Mouse (Mus musculus): Measurements from ENCODE around the gene Platr25.
A peak's percentile ranks its signal among the peaks of the same experiment; 100 is the strongest.
"Not testable (repeated sequence)": the region's sequence is repeated elsewhere in the genome, so short reads cannot be mapped to it uniquely, and the experiment has no call there.

Gene Platr25

GRCm38 (mm10) chr13:62760432-62761415 lies at the start of gene Platr25:
Gene Platr25, minus strand, starts transcription at chr13:62760709.
- peak; percentile 65 to 74 for DNase-seq

- not testable (repeated sequence) for DNase-seq
Observed at GRCm38 (mm10) chr13:62807981-62808380, 47.5 kb upstream of the Platr25 start.

DNA sequence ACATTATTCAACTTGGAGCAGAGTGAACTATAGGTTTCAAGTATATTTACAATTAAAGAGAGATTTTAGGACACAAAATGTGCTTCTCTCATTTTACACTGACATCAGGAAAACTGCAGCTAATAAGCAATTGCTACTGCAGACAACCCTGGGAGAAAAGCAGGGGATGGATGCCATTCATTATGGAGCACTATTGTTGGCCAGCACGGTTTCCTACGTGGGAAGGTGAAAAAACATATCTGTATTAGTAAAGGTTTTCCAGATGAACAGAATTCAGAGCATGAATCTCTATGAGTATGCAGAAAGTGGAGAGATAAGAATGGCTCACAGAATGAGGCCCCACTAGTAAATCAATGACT lies 25.6 kb upstream of the Platr25 start:
- not testable (repeated sequence) for DNase-seq

GRCm38 (mm10) chr13:62785199-62786134 lies 25.0 kb upstream of the Platr25 start, which contains the start of gene Gm5141:
Gene Gm5141, minus strand, starts transcription at chr13:62785808.
- DNase-seq: peak; percentile 43 to 68

GRCm38 (mm10) chr13:62763806-62764205 lies 3.3 kb upstream of the Platr25 start:
- peak; percentile 24 to 63 for DNase-seq

DNA sequence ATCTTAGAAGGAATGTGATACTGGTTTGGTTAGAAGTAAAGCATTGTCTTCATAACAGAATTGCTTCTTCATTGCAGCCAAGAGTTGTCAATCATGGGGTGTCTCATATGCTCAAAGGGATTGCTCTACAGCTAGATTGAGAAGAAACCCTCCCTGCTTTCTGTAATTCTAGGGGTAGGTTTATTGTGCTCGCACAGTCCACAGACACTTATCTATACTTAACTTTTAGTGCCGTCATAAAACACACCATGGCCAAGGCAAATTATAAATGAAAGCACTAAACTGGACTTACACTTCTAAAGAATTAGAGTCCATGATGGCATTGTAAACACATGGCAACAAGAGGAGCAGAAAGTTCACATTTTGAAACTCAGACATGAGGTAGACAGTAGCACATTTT lies 27.2 kb downstream of the Platr25 start:
- no peak for DNase-seq

GRCm38 (mm10) chr13:62712611-62713010 lies 47.9 kb downstream of the Platr25 start:
- not testable (repeated sequence) for DNase-seq

DNA sequence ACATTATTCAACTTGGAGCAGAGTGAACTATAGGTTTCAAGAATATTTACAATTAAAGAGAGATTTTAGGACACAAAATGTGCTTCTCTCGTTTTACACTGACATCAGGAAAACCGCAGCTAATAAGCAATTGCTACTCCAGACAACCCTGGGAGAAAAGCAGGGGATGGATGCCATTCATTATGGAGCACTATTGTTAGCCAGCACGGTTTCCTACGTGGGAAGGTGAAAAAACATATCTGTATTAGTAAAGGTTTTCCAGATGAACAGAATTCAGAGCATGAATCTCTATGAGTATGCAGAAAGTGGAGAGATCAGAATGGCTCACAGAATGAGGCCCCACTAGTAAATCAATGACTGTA lies 75.2 kb downstream of the Platr25 start:
- not testable (repeated sequence) for DNase-seq

DNA sequence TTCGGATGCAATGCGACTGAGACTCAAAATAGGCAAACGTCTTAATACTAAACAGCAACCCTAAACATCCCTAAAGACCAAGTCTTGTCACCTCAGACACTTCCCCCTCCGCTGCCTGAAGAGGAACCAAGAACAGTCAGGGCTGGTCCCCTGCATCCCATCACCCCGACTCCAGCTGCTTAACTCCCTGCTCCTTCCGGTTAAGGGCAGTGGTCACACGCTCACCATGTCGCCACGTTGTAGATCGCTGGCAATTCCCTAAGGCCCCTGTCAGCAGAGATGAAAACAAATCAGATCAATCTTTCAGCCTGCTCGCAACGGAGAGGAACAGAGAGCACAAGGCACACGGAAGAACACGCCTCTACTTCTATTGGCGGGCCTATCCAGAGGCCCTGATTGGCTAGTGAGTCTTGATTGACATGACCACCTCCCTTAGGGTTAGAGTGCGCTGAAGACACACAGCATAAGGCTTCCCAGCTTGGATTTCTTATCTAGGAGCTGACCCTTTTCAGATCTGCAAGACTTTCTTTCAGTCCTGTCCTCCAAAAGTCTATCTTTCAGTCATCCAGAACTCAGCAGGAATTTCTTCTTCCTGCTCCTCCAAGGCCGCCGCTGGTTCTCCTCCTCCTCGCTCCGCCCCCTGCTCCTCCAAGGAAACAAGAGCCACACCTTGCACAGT lies 75.8 kb downstream of the Platr25 start:
- DNase-seq: peak; percentile 31 to 61

DNA sequence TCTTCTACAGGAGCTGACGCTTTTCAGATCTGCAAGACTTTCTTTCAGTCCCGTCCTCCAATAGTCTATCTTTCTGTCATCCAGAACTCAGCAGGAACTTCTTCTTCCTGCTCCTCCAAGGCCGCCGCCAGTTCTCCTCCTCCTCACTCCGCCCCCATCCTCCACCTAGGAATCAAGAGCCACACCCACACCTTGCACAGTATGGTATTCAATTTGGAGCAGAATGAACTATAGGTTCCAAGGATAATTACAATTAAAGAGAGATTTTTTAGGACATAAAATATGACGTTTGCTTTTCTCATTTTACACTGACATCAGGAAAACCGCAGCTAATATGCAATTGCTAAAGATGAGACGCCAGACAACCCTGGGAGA lies 107.2 kb downstream of the Platr25 start:
- no peak for DNase-seq

GRCm38 (mm10) chr13:62652681-62653368 lies 107.7 kb downstream of the Platr25 start:
- peak; percentile 74 to 89 for DNase-seq

DNA sequence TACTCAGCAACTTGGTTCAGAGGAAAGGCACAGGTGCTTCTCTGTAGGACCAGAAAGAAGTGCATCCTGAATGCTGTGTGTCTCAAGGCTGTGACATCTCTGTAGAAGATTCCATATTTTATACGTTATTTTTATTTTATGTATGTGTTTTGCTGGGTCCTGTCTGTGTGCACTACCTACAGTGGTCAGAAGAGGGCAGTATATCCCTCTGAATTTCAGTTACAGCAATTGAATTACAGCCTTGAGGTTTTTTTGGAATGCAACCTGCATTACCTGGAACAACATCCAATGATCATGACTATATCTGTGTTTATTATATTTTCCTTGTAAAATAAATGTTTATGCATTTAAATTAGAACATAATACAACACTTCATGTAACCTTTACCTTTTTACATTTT lies 133.4 kb downstream of the Platr25 start:
- DNase-seq: peak; percentile 14 to 53

DNA sequence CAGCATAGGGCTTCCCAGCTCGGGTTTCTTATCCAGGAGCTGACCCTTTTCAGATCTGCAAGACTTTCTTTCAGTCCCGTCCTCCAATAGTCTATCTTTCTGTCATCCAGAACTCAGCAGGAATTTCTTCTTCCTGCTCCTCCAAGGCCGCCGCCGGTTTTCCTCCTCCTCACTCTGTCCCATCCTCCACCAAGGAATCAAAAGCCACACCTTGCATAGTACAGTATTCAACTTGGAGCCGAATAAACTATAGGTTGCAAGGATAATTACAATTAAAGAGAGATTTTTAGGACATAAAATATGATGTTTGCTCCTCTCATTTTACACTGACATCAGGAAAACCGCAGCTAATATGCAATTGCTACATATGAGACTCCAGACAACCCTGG lies 136.2 kb downstream of the Platr25 start:
- DNase-seq: not testable (repeated sequence)

GRCm38 (mm10) chr13:62623577-62624276 lies 136.8 kb downstream of the Platr25 start, which contains the start of gene 6720489N17Rik:
Gene 6720489N17Rik, minus strand, starts transcription at chr13:62624182.
- DNase-seq: peak; percentile 82 to 84

Data from kidney, postnatal 36 days (tissue).